Mouse (Mus musculus) monocyte, adult 59 days (primary cell): ENCODE measurements around the gene Nynrin. TPM values are rescaled to one million over a fixed set of nuclear protein-coding genes. Genes with fewer than 3 reads are reported as not detected.

Source experiments
- total RNA-seq, 2 experiments: library from RNA; stranded (reverse); gene quantifications; one replicate each; pipeline ENCODE4 v1.2.4; 2023

Gene Nynrin
- 1 to 10 TPM; 5.9 to 8.2 TPM for total RNA-seq

GRCm38 (mm10) chr14:55853621-55854285 lies at the start of gene Nynrin:
Nynrin (plus strand) TSS chr14:55854010.

GRCm38 (mm10) chr14:55822991-55823762 lies 30.6 kb upstream of the Nynrin start, which contains the start of gene Nfatc4:
Nfatc4 (plus strand) TSS chr14:55823144.

GRCm38 (mm10) chr14:55884166-55884565 lies 30.4 kb downstream of the Nynrin start, which contains the start of gene Cbln3:
Cbln3 (minus strand) TSS chr14:55884392.

GRCm38 (mm10) chr14:55884713-55885113 lies 30.9 kb downstream of the Nynrin start, which contains the start of gene Khnyn:
Khnyn (plus strand) TSS chr14:55884947.

GRCm38 (mm10) chr14:55899701-55900413 lies 46.0 kb downstream of the Nynrin start, which contains the start of gene Sdr39u1:
Sdr39u1 (minus strand) TSS chr14:55900293.

Other genes starting within 250 kb of the Nynrin start
- not detected for gene Rec8, start 236.0 kb upstream of the Nynrin start, total RNA-seq
- gene Ipo4, start 218.1 kb upstream of the Nynrin start, total RNA-seq = 10 to 100 TPM; 27.8 to 33.7 TPM
- 1 to 10 TPM; 2.0 to 3.1 TPM for gene Gm49378, start 216.1 kb upstream of the Nynrin start, total RNA-seq
- 10 to 100 TPM; 43.7 to 44.6 TPM for gene Tm9sf1, start 210.2 kb upstream of the Nynrin start, total RNA-seq
- 1 to 10 TPM; 2.0 to 2.1 TPM for gene Tssk4, start 203.8 kb upstream of the Nynrin start, total RNA-seq
- 10 to 100 TPM; 32.1 to 40.0 TPM for gene Mdp1, start 193.5 kb upstream of the Nynrin start, total RNA-seq
- 10 to 100 TPM; 26.1 to 29.0 TPM for gene Gmpr2, start 182.1 kb upstream of the Nynrin start, total RNA-seq
- 100 to 1,000 TPM; 227 to 260 TPM for gene Nedd8, start 181.9 kb upstream of the Nynrin start, total RNA-seq
- gene Tinf2, start 172.2 kb upstream of the Nynrin start, total RNA-seq = 10 to 100 TPM; 64.2 to 64.6 TPM
- gene Tgm1, start 140.1 kb upstream of the Nynrin start, total RNA-seq = 10 to 100 TPM; 12.0 to 21.3 TPM
- gene Rabggta, start 131.7 kb upstream of the Nynrin start, total RNA-seq = 10 to 100 TPM; 45.5 to 46.2 TPM
- gene Dhrs1, start 108.3 kb upstream of the Nynrin start, total RNA-seq = 10 to 100 TPM; 61.5 to 82.7 TPM
- 10 to 100 TPM; 19.2 to 28.9 TPM for gene Nop9, start 108.3 kb upstream of the Nynrin start, total RNA-seq
- gene Cideb, start 95.6 kb upstream of the Nynrin start, total RNA-seq = under 1 TPM in 1 of 2 experiments, not detected in 1; 0.42 TPM
- gene Ltb4r2, start 92.6 kb upstream of the Nynrin start, total RNA-seq = under 1 TPM; 0.46 to 0.63 TPM
- 10 to 100 TPM; 57.1 to 61.8 TPM for gene Ltb4r1, start 88.0 kb upstream of the Nynrin start, total RNA-seq
- gene Adcy4, start 69.9 kb upstream of the Nynrin start, total RNA-seq = 1 to 10 TPM; 5.0 to 7.3 TPM
- gene Ripk3, start 65.1 kb upstream of the Nynrin start, total RNA-seq = 100 to 1,000 TPM; 113 to 122 TPM
- not detected for gene Nfatc4, start 30.9 kb upstream of the Nynrin start, total RNA-seq
- under 1 TPM in 1 of 2 experiments, not detected in 1; 0.09 TPM for gene Cbln3, start 30.4 kb downstream of the Nynrin start, total RNA-seq
- gene Khnyn, start 30.9 kb downstream of the Nynrin start, total RNA-seq = 10 to 100 TPM; 51.6 to 59.0 TPM
- under 1 TPM; 0.88 to 0.97 TPM for gene Sdr39u1, start 46.3 kb downstream of the Nynrin start, total RNA-seq
- not detected for gene Cma1, start 90.7 kb downstream of the Nynrin start, total RNA-seq
- not detected for gene Cma2, start 97.0 kb downstream of the Nynrin start, total RNA-seq
- not detected for gene Mcpt1, start 164.0 kb downstream of the Nynrin start, total RNA-seq
- not detected for gene Mcpt9, start 176.5 kb downstream of the Nynrin start, total RNA-seq
- gene Mcpt2, start 188.0 kb downstream of the Nynrin start, total RNA-seq = under 1 TPM; 0.47 to 0.67 TPM
- gene Mcpt4, start 208.3 kb downstream of the Nynrin start, total RNA-seq = not detected
- gene Mcpt8, start 231.3 kb downstream of the Nynrin start, total RNA-seq = 1 to 10 TPM; 3.7 to 5.8 TPM
- 1 to 10 TPM; 2.3 to 3.0 TPM for gene Ctsg, start 248.6 kb downstream of the Nynrin start, total RNA-seq